Mouse (Mus musculus): ENCODE results near the gene Rcan2. TPM values are rescaled to one million over a fixed set of nuclear protein-coding genes. Genes with fewer than 3 reads are reported as not detected.

Rcan2 gene
- total and polyA plus RNA-seq, 2 experiments from 2014 or later, result 94.3 to 167 TPM

GRCm38 (mm10) chr17:43977572-43977971 is 176.4 kb downstream of the Rcan2 start:
- no peak overlapping the region for H3K4me2 ChIP-seq (ENCODE audit: low read depth, low read length)
- H3K36me3 ChIP-seq (replicated peaks; ENCODE audit: control insufficient read depth, insufficient read depth, low read length), result no peaks in the 10 kb centered on the region
- no peak for DNase-seq (ENCODE audit: low spot score)
- H3K9me3 ChIP-seq (replicated peaks; ENCODE audit: control insufficient read depth, low read length), result no peaks in the 10 kb centered on the region
- H3K4me1 ChIP-seq (ENCODE audit: control insufficient read depth, insufficient read depth), result peaks cover 15% of the 10 kb centered on the region
- no peak for ATAC-seq (ENCODE audit: insufficient read depth, low read depth)
- 80% methylated on average over 2 of the region's 2 CpGs for WGBS
- no peak overlapping the region for H3K9ac ChIP-seq (replicated peaks; ENCODE audit: low read depth, low read length)
- no peak for TF ChIP-seq CTCF (IDR thresholded peaks at IDR 0.05; ENCODE audit: low read depth)
- no peak overlapping the region for H3K27ac ChIP-seq (ENCODE audit: low read depth)
- H3K4me3 ChIP-seq (ENCODE audit: low read depth, low read length), result no peak overlapping the region
- no peaks in the 10 kb centered on the region for H3K27me3 ChIP-seq (ENCODE audit: control insufficient read depth, insufficient read depth, low read length)

- Histone ChIP-seq H3K4me2 (ENCODE audit: low read depth, low read length) (no peak overlapping the region), H3K4me3 (ENCODE audit: low read depth, low read length) (no peak overlapping the region), H3K36me3 (replicated peaks; ENCODE audit: control insufficient read depth, insufficient read depth, low read length) (no peaks in the 10 kb centered on the region), H3K27me3 (ENCODE audit: control insufficient read depth, insufficient read depth, low read length) (no peaks in the 10 kb centered on the region), H3K27ac (ENCODE audit: low read depth) (no peak overlapping the region), H3K9me3 (replicated peaks; ENCODE audit: control insufficient read depth, low read length) (no peaks in the 10 kb centered on the region), H3K9ac (replicated peaks; ENCODE audit: low read depth, low read length) (no peak overlapping the region), H3K4me1 (ENCODE audit: control insufficient read depth, insufficient read depth) (peaks cover 15% of the 10 kb centered on the region)
- no peak for ATAC-seq (ENCODE audit: insufficient read depth, low read depth)
- TF ChIP-seq EP300 (IDR thresholded peaks at IDR 0.05; ENCODE audit: low read depth), result no peak
- TF ChIP-seq CTCF (IDR thresholded peaks at IDR 0.05; ENCODE audit: low read depth), result no peak
- 69% methylated on average over 3 of the region's 3 CpGs for WGBS
- DNase-seq (ENCODE audit: low spot score), result no peak
Measured at GRCm38 (mm10) chr17:43979925-43980324, 178.8 kb downstream of the Rcan2 start.

- no peaks in the 10 kb centered on the region for H3K36me3 ChIP-seq (replicated peaks; ENCODE audit: control insufficient read depth, insufficient read depth, low read length)
- peaks cover 15% of the 10 kb centered on the region for H3K4me1 ChIP-seq (ENCODE audit: control insufficient read depth, insufficient read depth)
- WGBS, result 74% methylated on average over 1 of the region's 1 CpGs
- H3K4me2 ChIP-seq (ENCODE audit: low read depth, low read length), result no peak overlapping the region
- DNase-seq (ENCODE audit: low spot score), result no peak
- no peak for ATAC-seq (ENCODE audit: insufficient read depth, low read depth)
- no peak overlapping the region for H3K9ac ChIP-seq (replicated peaks; ENCODE audit: low read depth, low read length)
- H3K27ac ChIP-seq (ENCODE audit: low read depth), result no peak overlapping the region
- no peak for TF ChIP-seq CTCF (IDR thresholded peaks at IDR 0.05; ENCODE audit: low read depth)
- no peak for TF ChIP-seq EP300 (IDR thresholded peaks at IDR 0.05; ENCODE audit: low read depth)
- no peak overlapping the region for H3K4me3 ChIP-seq (ENCODE audit: low read depth, low read length)
- H3K9me3 ChIP-seq (replicated peaks; ENCODE audit: control insufficient read depth, low read length), result no peaks in the 10 kb centered on the region
- no peaks in the 10 kb centered on the region for H3K27me3 ChIP-seq (ENCODE audit: control insufficient read depth, insufficient read depth, low read length)
Measured at GRCm38 (mm10) chr17:43982505-43982904, 181.4 kb downstream of the Rcan2 start.

- H3K4me2 ChIP-seq (ENCODE audit: low read depth, low read length), result no peak overlapping the region
- H3K4me1 ChIP-seq (ENCODE audit: control insufficient read depth, insufficient read depth), result peaks cover 30% of the 10 kb centered on the region
- no peak overlapping the region for H3K27ac ChIP-seq (ENCODE audit: low read depth)
- ATAC-seq (ENCODE audit: insufficient read depth, low read depth) (no peak), DNase-seq (ENCODE audit: low spot score) (no peak)
- no peaks in the 10 kb centered on the region for H3K9me3 ChIP-seq (replicated peaks; ENCODE audit: control insufficient read depth, low read length)
- no peaks in the 10 kb centered on the region for H3K36me3 ChIP-seq (replicated peaks; ENCODE audit: control insufficient read depth, insufficient read depth, low read length)
- H3K4me3 ChIP-seq (ENCODE audit: low read depth, low read length), result no peak overlapping the region
- 53% methylated on average over 5 of the region's 5 CpGs for WGBS
- H3K9ac ChIP-seq (replicated peaks; ENCODE audit: low read depth, low read length), result no peak overlapping the region
- no peaks in the 10 kb centered on the region for H3K27me3 ChIP-seq (ENCODE audit: control insufficient read depth, insufficient read depth, low read length)
- TF ChIP-seq CTCF (IDR thresholded peaks at IDR 0.05; ENCODE audit: low read depth) (no peak), EP300 (IDR thresholded peaks at IDR 0.05; ENCODE audit: low read depth) (no peak)
Measured at GRCm38 (mm10) chr17:43989334-43989945, 188.3 kb downstream of the Rcan2 start.

- H3K27ac ChIP-seq (ENCODE audit: low read depth), result no peak overlapping the region
- no peaks in the 10 kb centered on the region for H3K36me3 ChIP-seq (replicated peaks; ENCODE audit: control insufficient read depth, insufficient read depth, low read length)
- H3K4me2 ChIP-seq (ENCODE audit: low read depth, low read length), result no peak overlapping the region
- no peak for TF ChIP-seq EP300 (IDR thresholded peaks at IDR 0.05; ENCODE audit: low read depth)
- TF ChIP-seq CTCF (IDR thresholded peaks at IDR 0.05; ENCODE audit: low read depth), result no peak
- 41% methylated on average over 10 of the region's 10 CpGs for WGBS
- ATAC-seq (ENCODE audit: insufficient read depth, low read depth), result no peak
- H3K4me3 ChIP-seq (ENCODE audit: low read depth, low read length), result no peak overlapping the region
- no peak for DNase-seq (ENCODE audit: low spot score)
- no peak overlapping the region for H3K9ac ChIP-seq (replicated peaks; ENCODE audit: low read depth, low read length)
- H3K27me3 ChIP-seq (ENCODE audit: control insufficient read depth, insufficient read depth, low read length), result no peaks in the 10 kb centered on the region
- H3K4me1 ChIP-seq (ENCODE audit: control insufficient read depth, insufficient read depth), result peaks cover 30% of the 10 kb centered on the region
- H3K9me3 ChIP-seq (replicated peaks; ENCODE audit: control insufficient read depth, low read length), result no peaks in the 10 kb centered on the region
Measured at GRCm38 (mm10) chr17:43990957-43991383, 189.8 kb downstream of the Rcan2 start.

- Histone ChIP-seq H3K4me3 (ENCODE audit: low read depth, low read length) (no peak overlapping the region), H3K4me2 (ENCODE audit: low read depth, low read length) (no peak overlapping the region), H3K27me3 (ENCODE audit: control insufficient read depth, insufficient read depth, low read length) (no peaks in the 10 kb centered on the region), H3K36me3 (replicated peaks; ENCODE audit: control insufficient read depth, insufficient read depth, low read length) (no peaks in the 10 kb centered on the region), H3K9ac (replicated peaks; ENCODE audit: low read depth, low read length) (no peak overlapping the region), H3K4me1 (ENCODE audit: control insufficient read depth, insufficient read depth) (peaks cover 32% of the 10 kb centered on the region), H3K9me3 (replicated peaks; ENCODE audit: control insufficient read depth, low read length) (no peaks in the 10 kb centered on the region), H3K27ac (ENCODE audit: low read depth) (no peak overlapping the region)
- DNase-seq (ENCODE audit: low spot score), result no peak
- WGBS, result 27% methylated on average over 4 of the region's 4 CpGs
- ATAC-seq (ENCODE audit: insufficient read depth, low read depth), result no peak
- TF ChIP-seq CTCF (IDR thresholded peaks at IDR 0.05; ENCODE audit: low read depth), result no peak
Measured at GRCm38 (mm10) chr17:43994080-43994479, 192.9 kb downstream of the Rcan2 start.
